Mouse (Mus musculus) lung, postnatal 10 days (tissue): ENCODE measurements around the gene Vmn2r19.
"Not testable (repeated sequence)": the region's sequence is repeated elsewhere in the genome, so short reads cannot be mapped to it uniquely, and the experiment has no call there.

Source experiments
- DNase-seq: peaks from one replicate; pipeline ENCODE4 v3.0.0; 2021

Gene Vmn2r19

DNA sequence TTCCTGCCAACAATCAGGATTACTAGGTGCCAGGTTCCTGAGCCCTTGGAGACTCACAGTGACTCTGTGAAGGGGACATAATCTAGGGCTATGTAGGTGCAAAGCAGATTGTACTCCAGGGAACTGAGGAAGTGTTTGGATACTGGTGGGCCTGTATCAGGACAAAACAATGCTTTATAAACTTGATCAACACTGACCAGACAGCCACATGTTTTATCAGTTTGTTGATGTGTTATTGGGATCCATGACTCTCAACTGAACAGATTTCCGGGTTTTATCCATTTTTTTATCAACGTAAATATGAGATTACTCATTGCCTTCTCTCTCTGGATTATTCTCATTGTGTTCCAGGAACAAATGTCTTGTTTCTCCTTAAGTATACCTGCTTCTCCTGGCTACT, at the start of gene Vmn2r19:
Gene Vmn2r19, plus strand, starts transcription at position 301 of the 400 bp plus-strand sequence.
- DNase-seq = no peak

DNA sequence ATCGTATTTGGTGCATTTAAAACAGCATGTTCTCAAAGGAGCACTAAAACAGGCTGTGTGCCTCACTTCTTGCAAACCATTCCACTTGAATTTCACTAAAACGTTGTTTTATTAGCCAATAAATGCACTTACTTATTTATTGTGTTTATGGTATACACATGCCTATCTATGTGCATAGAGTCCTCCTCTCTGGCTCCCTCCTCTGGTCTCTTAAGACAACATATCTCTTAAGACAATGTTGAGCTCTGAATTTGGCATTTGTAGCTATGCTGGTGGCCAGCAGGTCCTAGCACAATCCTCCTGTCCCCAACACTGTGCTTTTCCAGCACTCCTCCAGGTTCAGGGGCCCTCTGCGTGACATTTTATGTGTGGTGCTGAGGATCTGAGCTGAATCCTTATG, 49.2 kb upstream of the Vmn2r19 start:
- DNase-seq = no peak

GRCm38 (mm10) chr6:123259889-123260603, 48.1 kb upstream of the Vmn2r19 start:
- no peak for DNase-seq

- no peak for DNase-seq
Measured at GRCm38 (mm10) chr6:123260868-123261267, 47.3 kb upstream of the Vmn2r19 start.

GRCm38 (mm10) chr6:123261555-123262161, 46.5 kb upstream of the Vmn2r19 start, which contains the start of gene Clec4d:
Gene Clec4d, plus strand, starts transcription at chr6:123262111.
- no peak for DNase-seq

GRCm38 (mm10) chr6:123264194-123264593, 43.9 kb upstream of the Vmn2r19 start:
- DNase-seq = no peak

DNA sequence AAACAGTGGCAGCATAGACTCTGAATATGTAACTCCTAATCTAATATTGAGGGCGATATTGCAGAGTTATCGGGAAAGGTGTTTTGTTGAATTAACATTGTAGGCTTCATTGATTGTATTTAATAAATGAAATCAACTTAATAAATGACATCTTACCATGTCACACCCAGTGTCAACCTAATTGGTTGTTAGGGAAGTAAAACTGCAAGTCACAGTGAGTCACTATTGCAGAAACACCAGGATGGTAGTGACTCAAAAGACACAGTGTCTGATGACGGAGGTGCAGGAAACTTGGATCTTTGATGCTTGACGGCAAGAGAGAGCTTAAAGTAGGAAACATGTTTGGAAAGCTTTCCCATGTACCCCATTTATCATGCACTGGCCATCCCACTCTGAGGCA, 42.3 kb upstream of the Vmn2r19 start:
- DNase-seq = no peak

DNA sequence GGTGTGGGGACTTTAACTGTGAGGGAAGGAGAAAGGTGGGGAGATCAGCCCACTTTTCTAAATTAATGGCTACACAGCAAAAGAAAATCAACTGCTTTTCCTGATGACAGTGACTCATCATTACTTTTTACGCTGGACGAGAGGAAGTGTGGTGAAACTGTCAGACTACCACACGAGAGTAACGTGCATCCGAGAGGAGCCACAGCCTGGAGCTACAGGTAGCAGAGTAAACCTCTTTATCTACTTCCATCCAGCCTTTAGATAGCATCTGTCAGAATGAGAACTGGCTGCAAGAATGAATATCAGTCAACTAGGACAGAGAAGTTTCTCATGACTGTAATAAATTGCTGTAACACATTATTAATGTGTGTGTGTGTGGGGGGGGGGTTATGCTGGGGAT, 41.2 kb upstream of the Vmn2r19 start:
- no peak for DNase-seq

DNA sequence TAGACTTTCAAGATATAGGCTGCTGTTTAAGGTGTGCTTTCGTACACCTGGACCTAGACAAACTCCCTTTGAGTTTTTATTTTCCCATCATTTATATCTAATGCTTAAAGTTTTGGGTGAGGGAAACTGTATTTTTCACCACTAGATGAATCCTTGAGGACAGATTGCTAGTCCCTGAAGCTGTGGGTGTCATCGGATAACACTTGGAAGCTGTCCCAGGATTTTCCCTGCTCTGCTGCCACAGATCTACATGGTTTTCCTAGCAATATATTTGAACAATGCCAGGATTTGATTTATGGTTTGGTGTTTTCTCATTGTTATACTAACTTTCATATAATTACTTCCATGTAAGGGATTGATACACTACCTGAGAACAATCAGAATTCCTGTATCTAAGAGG, 28.7 kb upstream of the Vmn2r19 start:
- DNase-seq = no peak

GRCm38 (mm10) chr6:123286311-123286710, 21.8 kb upstream of the Vmn2r19 start:
- DNase-seq = no peak

DNA sequence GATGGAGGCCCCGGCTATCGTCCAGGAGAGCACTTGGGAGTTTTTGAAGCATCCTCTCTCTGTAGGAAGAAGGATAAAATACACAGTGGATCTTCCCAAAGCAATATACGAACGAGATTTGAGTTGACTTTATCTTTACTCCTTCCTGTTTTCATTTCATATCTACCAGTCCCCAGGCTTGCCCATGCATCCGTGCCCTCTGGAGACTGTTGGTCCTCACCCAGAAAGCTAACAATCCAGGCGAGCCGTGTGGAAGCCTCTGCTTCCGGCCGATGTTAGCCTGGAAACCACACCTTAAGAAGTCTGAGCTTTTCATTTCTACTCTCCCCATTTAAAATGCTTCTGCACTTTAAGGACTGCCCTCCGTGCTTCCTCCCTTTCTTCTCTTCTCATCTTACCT, 19.2 kb upstream of the Vmn2r19 start:
- no peak for DNase-seq

- DNase-seq = no peak
Measured at GRCm38 (mm10) chr6:123289753-123290152, 18.4 kb upstream of the Vmn2r19 start, which contains the start of gene Clec4e. Gene Clec4e, minus strand, starts transcription at chr6:123289870.

DNA sequence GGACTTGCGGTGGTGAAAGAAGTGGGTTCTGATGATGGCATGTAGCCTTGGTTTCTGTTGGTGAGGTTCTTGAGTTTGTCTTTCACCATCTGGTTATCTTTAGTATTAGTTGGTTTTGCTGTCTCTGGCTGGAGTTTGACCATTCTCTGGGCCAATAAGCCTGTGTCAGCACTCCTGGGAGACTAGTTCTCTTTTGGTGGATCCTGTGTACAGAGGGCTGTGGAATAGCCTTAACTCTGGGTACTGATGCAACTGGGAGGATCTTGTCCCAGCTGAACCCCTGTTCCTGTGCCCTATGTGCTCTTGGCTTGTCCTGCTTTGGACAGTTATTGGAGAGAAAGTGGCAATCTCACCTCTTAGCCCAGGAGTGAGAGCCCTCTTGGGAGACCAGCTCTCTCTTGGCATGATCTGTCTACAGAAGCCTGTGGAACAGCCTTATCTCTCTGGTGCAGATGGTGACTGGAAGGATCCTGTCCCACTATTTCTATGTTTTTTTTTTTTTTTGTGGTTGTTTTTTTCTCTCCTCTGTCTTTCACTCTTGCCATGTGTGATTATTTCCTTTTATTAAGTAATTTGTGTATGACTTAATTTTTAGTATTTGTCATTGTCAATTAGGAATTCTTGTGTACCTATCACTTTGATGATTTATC, 15.3 kb upstream of the Vmn2r19 start:
- DNase-seq = no peak

- not testable (repeated sequence) for DNase-seq
Measured at GRCm38 (mm10) chr6:123293509-123293908, 14.6 kb upstream of the Vmn2r19 start.

DNA sequence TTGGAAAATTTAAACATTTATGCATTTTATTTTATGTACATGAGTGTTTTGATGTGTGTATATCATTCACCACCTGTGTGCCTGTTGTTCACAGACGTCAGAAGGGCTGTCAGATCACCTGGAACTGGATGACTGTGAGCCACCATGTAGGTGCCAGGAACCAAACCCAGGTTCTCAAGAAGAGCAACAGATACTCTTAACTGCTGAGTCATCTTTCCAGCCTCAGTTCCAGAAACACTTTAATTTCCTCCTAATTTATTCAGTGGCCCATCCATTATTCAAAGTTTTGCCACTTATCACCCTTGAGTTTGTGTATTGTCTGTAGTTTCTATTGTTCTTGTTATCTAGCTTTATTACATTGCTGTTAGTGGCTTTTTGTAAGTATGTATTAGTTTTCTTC, 11.4 kb upstream of the Vmn2r19 start:
- DNase-seq = no peak

DNA sequence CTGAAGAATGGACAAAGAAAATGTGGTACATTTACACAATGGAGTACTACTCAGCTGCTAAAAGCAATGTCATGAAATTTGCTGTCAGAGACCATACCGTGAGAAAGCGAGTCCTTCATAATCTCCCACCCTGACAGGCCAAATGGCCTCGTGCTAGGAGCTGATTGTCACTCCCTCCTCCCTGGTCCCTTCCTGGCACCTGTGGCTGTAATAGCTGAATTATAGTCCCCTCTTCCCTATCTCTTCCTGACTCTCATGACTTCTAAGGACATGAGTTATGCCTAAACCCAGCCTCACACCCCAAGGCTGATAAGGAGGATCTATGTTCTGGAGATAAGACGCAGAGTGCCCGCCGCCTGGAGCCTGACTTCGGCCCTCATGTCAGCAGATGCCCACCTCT, 1.8 kb upstream of the Vmn2r19 start:
- not testable (repeated sequence) for DNase-seq

DNA sequence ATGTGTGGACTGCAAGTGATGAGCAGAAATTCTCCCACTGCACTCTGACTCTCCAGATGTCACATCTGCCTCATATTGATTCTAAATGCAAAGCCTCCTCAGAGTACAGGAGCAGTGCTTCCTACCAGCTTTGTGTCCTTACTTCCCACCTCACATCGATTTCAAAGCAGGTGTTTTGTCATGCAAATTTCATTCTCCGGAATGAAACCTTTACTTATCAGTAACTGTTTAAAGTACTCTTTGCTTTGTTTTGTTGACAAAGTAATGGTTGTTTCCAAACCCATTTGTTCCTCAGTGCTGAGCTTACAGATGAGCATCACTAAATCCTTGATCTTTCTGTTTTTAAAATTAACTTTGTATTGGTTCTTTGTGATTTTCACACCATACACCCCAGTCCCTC, 24.4 kb downstream of the Vmn2r19 start:
- DNase-seq = no peak

DNA sequence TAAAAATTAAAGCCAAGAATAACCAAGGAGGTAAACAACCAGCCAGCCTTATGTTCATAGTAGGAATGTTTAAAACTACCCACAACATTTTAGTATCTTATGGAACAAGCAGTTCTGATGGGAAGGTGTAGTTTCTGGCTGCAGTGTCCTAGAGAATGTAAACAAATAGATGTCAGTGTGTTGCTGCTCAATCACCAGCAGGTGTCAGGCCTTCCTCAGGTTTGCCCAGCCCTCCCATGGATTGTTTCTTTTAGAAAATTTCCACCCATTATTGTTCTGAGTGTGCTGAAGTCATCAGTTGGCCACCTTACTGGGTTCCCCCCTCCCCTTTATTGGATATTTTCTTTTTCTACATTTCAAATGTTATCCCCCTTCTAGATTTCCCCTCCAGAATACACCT, 32.0 kb downstream of the Vmn2r19 start:
- no peak for DNase-seq

DNA sequence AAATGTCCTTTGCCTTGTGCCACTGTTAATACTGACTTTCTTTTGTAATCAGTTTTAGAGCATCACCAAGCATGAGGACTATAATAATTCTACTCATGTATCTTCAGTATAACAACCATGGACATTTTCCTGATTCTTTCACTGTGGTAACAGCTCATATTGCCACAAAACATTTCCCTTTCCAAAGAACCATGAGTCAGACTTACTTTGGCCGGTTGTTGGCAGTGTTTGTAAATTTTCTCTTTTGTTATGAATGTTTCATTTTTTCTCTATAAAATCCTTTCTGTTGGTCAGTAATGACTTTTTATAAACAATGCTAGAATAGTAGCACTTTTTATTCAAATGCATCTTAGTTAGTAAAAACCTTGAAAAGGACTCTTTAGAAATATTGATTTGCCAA, 38.0 kb downstream of the Vmn2r19 start:
- DNase-seq = no peak
